Mouse (Mus musculus) G1E (cell line): ENCODE results near the gene Bach2.

ENCODE experiments used
- CTCF ChIP-seq: IDR thresholded peaks from 2 replicates; pipeline ENCODE4 v1.5.1; 2012; ENCODE audit warnings: low read depth, low read length, inconsistent platforms, mixed read lengths
- GATA1 ChIP-seq: IDR thresholded peaks from 2 replicates; pipeline ENCODE4 v1.6.1; 2012; ENCODE audit warnings: borderline replicate concordance, low read length, inconsistent platforms, mixed read lengths
- GATA2 ChIP-seq: IDR thresholded peaks from 2 replicates; pipeline ENCODE4 v1.6.1; 2012; ENCODE audit warnings: low read depth, low read length, inconsistent platforms, borderline replicate concordance
- POLR2AphosphoS5 ChIP-seq: IDR thresholded peaks from 2 replicates; pipeline ENCODE4 v1.6.1; 2012; ENCODE audit warnings: low read depth, low read length, inconsistent platforms; ENCODE audit not compliant: insufficient replicate concordance

GRCm38 (mm10) chr4:32530921-32531846, 292.6 kb downstream of the Bach2 start:
- TF ChIP-seq CTCF (no peak), POLR2AphosphoS5 (no peak), GATA1 (no peak), GATA2 (no peak)
